Mouse (Mus musculus): ENCODE results near the gene Whamm.

GRCm38 (mm10) chr7:81579312-81579711 lies 8.2 kb downstream of the Whamm start:
- TF ChIP-seq CTCF (IDR thresholded peaks at IDR 0.05; ENCODE audit: low read depth) (no peak), EP300 (IDR thresholded peaks at IDR 0.05; ENCODE audit: low read depth) (no peak)

Measured in heart, postnatal 0 days (tissue).